Mouse (Mus musculus) CH12F3 (cell line): ENCODE measurements around the gene Pdp2.
"Not testable (repeated sequence)": the region's sequence is repeated elsewhere in the genome, so short reads cannot be mapped to it uniquely, and the experiment has no call there.

ENCODE experiments used
- in situ Hi-C: fragments of 300-500 bp; cut with MboI; formaldehyde crosslinking; loops from 2 replicates; pipeline ENCODE4 v1.14.3; 2020; ENCODE audit warnings: low sequenced_read_pairs

Gene Pdp2

DNA sequence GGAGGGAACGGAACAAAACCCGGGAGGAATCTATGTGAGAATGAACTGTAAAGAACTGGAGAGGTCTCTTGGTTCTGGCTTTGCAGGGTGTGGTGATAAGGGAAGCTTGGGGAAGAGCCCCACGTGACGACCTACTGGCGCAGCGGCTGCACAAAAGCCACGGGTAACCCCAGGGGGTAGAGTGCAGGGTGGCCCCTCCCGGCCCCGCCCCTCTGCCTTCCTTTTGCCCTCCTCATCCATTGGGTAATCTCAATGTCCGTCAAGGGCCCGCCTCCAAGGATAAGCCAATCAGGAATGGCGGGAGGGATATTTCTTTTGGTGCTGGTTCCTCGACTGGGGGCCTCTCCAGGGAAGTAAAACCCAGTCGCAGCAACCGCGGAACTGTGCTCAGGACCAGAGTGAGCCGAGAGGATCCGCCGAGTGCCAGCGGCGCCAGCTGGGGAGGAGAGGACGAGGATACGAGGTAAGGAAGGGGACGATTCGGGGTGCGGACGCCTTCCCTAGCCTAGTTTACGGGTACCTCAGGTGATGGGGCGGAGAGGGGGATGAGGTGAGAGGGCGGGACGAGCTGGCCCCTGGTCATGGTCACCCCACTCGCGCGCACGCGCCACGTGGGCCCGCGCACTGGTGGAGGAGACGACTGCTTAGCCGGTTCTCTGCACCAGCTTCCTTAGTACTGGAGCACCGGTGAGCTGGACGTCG lies at the start of gene Pdp2:
Gene Pdp2, plus strand, starts transcription at position 319 of the 702 bp plus-strand sequence.
- in situ Hi-C loops, result no loop called here

DNA sequence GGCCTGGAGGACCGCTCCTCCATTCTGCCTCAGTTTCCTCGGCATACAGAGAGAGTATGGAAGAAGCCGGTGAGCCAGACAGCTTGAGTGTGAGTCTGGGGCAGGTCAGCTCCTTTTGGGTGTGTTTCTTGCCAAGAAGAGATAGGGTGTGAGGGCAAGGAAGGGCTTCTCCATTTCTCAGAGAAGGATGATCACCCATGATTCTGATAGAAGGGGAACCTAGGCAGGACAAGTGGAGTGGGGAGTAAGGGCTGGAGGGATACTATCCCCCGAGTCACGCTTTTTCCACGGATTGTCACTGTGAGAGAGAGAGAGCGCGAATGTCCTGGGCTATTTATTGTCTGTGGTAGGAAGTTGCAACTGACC lies 49.8 kb upstream of the Pdp2 start:
- in situ Hi-C loops, result no loop called here

DNA sequence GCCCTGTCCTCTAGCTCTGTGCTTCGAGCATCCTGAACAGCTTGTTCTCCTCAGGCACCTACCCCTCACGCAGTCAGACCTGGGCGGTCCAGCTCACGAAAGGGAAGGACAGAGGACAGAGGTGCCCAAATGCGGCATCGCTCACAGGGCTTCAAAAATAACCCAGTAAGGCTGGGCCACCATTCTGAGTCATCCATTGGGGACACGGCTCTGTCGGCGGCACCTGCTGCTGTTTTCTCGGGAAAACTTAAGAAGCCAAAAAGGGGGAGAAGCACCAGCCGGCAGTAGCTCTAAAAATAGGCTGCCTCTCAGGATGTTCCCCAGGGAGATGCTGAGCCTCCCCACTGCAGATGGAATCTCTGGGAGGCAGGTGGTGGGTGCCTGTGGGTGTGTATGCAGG lies 49.1 kb upstream of the Pdp2 start:
- in situ Hi-C loops, result no loop called here

DNA sequence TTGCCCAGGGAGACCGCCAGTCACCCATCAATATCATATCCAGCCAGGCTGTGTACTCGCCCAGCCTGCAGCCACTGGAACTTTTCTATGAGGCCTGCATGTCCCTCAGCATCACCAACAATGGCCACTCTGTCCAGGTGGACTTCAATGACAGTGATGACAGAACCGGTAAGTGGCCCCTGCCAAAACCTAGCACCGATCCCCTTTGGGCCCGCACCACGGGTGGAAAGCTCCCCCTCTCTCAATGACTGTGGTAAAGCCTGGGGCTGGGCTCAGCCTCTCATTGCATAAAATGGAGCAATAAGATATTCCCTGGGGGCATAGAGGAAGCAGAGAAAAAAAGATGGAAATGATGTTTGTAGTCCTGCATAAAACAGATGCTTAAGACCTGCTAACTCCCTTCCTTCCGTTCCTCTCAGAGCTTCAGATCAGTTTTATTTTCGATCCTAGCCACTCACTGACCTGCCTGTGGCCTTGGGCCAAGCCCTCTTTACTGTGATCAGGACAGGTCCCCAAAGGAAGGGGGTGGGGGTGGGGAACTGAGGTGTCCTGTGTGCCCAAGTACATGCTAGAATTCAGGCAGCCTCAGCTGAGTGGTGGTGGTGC lies 47.7 kb upstream of the Pdp2 start:
- in situ Hi-C loops, result no loop called here

DNA sequence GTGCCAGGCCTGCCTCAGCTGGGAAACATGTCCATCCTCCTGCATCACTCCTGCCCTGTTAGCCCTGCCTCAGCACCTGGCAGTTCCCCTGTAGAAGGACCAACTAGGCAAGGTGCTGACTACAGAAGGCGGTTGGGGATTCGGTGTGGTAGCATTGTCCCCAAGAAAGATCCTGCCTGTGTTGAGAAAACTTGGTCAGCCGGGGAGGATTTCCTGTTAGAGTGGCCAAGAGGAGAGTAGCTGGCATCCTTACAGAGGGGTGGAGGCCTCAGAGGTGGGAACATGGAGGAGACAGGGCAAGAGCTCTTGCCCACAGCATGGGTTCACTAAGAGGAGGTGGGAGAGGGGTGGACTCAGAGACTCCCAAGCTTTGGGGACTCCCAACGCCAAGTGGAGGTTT lies 36.1 kb upstream of the Pdp2 start:
- in situ Hi-C loops, result no loop called here

DNA sequence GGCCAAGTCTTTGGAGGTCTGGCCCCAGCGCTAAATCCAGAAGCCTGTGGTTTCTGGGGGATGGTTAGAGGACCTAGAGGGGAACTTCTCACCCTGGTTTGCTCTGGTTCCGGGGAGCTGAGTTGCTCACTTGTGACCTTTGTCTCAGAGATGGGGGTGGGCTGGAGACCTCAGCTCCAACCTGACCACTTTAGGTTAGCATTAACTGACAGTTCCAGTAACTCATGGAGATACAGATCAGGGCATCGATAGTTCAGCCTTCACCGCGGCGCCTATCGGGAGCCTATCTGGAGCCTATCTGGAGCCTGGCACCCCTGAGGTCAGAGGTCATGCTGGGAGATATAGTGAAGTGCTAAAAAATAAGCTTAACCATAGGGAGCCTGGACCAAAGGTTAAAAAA lies 34.0 kb upstream of the Pdp2 start:
- in situ Hi-C loops, result no loop called here

DNA sequence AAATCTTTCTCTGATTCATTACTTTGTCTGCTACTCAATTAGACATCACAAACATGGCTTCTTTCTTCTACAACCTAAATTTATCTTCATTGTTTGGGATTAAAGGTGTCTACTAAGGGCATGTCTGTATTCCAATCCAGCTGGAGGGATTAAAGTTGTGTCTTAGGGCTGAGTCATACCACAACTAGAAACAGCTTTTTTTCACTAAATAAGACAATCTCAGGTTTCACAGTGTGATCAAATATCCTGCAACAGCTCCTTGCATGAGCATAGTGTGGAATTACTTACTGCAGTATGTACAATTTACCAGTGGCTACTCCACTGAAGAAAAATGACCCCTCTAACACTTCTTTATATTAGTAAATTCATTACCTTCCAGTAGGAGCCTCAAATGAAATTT lies 30.5 kb upstream of the Pdp2 start:
- in situ Hi-C loops, result no loop called here

DNA sequence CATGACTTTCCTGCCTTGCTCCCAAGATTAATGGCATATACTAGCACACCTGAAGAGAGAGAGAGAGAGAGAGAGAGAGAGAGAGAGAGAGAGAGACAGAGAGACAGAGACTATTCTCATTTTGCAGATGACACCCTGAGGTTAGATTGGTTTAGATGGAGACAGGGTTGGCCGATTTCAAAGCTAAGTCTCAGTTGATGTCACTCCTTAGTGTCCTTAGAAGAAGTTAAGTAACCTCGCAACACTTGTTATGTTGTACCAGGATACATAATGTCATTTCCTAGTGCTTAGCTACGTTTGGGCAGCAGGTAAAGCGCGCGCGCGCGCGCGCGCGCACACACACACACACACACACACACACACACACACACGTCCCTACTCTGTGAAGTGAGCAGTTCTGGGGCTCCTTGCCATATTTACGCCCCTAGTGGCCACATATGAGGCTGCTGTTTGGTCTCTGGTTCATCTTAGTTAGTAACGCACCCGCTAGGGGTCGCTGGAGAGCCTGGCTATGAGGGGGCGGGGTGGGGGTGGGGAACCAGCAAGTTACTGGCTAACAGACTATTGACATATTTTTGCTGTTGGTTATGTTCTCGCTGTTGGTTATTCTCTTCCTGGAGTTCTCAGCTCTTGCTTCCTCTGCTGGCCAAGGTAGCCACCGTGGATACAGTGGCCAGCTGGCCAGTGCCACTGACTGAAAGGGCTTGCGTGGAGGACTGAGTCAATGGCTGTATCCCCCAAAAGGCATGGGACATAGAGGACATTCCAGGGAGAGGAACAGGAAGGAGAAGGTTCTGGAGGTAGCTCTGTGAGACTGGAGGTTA lies 26.4 kb upstream of the Pdp2 start:
- in situ Hi-C loops, result no loop called here

DNA sequence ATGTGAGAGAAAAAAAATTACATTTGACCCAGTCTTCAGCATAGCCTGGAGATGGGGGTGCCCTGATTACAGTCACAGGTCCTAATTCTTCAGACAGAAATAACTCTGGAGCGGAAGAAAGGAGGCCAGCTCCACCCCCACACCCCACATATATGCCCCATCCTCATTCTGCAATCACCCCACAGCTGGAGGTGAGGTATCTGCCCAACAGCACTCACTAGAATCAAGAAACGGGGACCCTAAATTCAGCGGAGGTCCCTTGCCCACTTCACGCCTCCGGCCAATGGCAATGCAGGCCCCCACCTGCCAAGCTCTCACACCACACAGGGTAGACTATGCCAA lies 25.8 kb upstream of the Pdp2 start:
- in situ Hi-C loops, result no loop called here

DNA sequence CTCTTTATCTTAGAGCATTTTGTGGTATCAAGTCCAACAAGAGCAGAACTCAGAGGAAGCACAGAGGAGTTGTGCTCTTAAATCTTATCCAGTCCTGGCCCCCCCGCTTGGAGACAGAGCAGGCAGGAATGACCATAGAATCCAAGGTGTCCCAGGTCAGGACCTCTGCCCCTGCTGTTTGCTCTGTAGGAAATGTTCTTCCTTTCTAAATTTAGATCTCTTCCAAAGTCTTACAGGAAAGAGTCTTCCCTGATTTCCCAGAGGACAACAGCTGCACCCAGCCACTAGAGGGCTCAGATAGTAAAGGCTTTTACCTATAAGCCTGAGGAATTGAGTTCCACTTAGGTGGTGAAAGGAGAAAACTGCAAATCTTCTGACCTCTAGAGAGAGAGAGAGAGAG lies 21.7 kb upstream of the Pdp2 start:
- in situ Hi-C loops, result no loop called here

DNA sequence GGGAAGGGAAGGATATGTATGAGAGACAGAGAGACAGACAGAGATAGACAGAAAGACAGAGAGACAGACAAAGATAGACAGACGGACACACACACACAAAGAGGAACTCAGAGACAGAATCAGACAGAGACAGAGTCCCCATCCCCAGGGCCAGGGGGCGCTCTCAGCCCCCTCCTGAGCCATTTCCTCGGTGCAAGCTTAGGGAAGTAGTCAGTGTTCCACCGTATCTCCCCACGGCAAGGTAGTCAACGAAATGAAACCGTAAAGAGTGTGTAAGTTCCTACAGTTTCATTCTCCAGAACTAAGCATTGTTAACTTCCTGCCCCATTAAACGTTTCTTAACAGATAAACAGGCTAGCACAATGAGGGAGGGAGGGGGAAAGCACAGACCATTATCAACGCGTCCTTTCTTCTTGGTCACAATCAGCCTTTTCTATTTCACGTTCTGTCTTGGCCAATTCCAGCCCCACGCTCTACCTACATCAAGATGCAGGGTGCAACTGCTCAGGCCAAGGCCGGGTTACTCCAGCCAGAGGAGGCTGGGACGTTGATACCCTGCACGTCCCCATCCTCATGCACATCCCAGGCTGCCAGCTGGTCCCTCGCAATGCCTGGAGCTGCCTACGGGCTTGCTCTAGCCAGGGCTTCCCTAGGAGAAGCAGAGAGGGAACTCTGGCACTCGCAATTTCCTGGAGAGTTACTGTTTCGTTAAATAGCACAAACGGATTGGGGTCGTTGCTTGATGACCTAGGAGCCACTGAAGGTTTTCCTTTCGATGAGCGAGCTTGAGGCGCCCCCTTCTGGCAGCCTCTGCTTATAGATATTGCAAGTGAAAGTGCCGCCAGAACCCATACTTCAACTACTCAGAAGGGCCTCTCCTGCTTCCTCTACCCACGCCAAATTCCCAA lies 20.6 kb upstream of the Pdp2 start:
- in situ Hi-C loops, result no loop called here

DNA sequence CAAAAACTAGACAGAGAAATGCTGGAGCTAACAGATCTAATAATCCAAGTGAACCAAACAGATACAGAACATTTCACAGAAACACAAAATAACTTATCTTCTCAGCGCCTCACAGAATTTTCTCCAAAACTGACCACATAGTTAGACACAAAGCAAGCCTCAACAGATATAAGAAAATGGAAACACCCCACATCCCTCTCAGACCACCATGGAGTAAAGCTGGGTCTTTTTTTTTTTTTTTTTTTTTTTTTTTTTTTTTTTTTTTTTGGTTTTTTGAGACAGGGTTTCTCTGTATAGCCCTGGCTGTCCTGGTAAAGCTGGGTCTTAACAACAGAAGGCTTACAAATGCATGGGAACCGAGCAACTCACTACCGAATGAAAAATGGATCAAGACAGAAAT lies 14.4 kb upstream of the Pdp2 start:
- in situ Hi-C loops, result no loop called here

DNA sequence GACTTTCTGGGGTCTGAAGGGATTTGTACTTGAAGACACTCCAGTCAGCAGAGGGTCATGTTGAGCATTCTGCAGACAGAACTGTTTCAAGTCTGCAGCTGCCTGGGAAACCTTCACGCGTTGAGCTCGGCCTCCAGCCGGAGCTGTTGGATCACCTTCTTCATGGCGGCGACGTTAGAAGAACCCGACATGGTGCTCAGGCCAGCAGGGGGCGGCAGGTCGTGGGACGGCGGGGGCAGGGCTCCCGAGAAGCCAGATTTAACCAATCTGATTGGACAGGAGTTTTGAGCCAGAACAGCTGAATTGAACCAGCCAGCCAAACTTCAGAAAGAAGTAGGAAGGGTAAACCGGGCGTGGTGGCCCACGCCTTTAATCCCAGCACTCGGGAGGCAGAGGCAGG lies 13.6 kb upstream of the Pdp2 start:
- in situ Hi-C loops, result not testable (repeated sequence)

DNA sequence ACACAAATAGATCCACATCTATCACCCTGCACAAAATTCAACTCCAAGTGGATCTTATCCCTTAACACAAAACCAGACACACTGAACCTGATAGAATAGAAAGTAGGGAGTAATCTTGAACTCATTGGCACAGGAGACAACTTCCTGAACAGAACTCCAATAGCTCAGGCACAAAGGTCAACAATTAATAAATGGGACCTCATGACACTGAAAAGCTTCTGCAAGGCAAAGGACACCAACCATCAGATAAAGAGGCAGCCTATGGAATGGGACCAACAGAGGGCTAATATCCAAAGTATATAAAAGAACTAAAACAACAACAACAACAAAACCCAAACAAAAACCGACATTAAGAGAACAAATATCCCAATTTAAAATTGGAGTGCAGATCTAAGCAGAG lies 6.7 kb upstream of the Pdp2 start:
- in situ Hi-C loops, result no loop called here

DNA sequence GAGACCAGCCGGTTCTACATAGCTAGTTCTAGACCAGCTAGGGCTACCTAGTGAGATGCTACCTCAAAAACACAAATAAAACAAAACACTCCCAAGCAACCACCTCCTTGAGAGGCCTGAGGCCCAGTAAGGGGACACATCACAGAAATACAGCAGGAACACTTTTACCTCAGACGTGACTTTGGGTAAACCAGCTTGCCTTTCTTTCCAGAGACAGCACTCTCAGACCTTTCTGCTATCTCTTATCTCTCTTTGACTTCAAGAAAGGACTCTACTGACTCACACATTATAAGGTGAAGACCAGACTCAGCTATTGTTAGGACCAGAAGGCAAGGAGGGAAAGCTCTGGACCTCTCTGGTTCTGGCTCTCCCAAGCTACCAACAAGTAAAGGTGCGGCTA lies 967 bp upstream of the Pdp2 start:
- in situ Hi-C loops, result no loop called here

DNA sequence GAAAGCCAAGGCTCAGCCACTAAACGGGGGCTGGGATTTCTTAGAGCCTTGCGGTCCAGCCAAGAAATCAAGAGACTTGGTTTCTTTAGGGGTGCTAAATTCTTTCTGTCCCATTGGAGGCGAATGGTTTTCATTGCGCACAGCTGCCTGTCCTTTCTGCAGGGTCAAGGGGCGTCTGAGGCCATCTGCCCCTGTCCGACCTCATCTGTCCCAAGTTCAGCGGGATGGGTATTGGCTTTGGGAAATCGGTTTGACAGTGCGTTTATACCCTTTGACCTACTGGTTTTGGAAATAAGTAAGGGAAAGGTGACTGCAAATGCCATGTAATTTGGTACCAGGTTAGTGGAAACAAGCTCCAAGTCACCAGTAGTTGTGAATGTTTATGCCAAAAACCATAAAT lies 605 bp downstream of the Pdp2 start:
- in situ Hi-C loops, result no loop called here

DNA sequence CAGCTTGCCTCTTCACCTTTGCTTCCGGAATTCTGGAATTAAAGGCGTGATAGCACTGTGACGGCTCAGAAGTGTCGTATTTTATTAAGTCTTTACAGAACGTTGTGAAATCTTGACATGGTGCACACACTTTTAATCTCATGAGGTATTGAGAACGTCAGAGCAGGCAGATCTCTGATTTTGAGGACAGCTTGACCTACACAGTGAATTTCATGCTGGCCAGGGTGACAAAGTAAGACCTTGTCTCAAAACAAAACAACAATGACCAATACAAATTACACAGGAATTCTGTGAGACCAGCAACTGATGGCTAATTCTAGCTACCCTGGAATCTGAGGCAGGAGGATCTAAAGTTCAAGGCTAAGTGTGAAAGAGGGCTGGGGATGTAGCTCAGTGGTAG lies 1.3 kb downstream of the Pdp2 start:
- in situ Hi-C loops, result no loop called here

DNA sequence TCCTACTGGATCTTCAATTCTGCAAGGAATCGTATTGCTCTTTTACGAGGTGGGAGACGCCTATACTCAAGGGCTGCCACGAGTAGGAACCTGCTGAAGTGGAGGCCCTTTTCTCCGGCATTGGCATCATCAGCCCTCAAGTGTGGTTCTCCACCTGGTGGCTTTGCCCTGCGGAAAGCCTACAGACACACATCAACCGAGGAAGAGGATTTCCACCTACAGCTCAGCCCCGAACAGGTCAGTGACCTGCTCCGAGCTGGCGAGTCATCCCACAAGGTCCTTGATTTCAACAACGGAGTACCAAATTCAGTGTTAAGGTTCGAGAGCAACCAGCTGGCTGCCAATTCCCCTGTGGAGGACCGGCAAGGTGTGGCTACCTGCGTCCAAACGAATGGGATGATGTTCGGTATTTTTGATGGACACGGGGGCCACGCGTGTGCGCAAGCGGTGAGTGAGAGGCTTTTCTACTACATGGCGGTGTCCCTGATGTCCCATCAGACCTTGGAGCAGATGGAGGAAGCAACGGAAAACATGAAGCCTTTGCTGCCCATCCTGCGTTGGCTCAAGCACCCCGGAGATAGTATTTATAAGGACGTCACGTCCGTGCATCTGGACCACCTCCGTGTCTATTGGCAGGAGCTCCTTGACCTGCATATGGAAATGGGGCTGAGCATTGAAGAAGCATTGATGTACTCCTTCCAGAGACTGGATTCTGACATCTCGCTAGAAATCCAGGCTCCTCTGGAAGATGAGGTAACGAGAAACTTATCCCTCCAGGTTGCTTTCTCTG lies 2.5 kb downstream of the Pdp2 start:
- in situ Hi-C loops, result no loop called here

DNA sequence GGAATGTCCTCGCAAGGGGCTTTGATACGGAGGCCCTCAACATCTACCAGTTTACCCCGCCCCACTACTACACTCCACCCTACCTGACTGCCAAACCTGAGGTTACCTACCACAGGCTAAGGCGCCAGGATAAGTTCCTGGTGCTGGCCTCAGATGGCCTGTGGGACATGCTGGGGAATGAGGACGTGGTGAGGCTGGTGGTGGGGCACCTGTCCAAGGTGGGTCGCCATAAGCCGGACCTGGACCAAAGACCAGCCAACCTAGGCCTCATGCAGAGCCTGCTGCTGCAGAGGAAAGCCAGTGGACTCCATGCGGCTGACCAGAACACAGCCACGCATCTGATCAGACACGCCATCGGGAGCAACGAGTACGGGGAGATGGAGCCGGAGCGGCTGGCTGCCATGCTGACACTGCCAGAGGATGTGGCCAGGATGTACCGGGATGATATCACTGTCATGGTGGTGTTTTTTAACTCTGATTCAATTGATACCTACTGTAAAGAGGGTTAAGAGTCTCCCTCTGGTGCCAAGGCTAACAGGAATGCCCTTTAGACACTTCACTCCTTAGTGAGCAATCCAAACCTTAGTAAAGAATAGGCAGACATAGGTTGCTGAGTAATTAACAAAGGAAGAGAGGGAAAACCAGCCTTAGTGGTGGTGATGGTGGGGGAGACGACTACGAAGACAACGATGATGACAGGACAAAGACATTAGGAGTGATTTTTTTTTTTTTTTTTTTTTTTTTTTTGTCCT lies 3.5 kb downstream of the Pdp2 start:
- in situ Hi-C loops, result no loop called here
